Mouse (Mus musculus): ENCODE data around the gene B3gnt6. TPM values are rescaled to one million over a fixed set of nuclear protein-coding genes. Genes with fewer than 3 reads are reported as not detected.

B3gnt6 gene
- polyA plus RNA-seq (2015; fragmentation: Illumina TruSeq; extraction: RNeasy Lipid Tissue Mini Kit (QIAGEN cat#74804); ENCODE audit: insufficient read depth, low read depth, low replicate concordance) = not detected

GRCm38 (mm10) chr7:98199381-98199780, at the start of gene B3gnt6:
Gene B3gnt6 (minus strand): TSS chr7:98199481.

GRCm38 (mm10) chr7:98177929-98178559, 21.2 kb downstream of the B3gnt6 start, which contains the start of gene Capn5:
Gene Capn5 (minus strand): TSS chr7:98178274.

GRCm38 (mm10) chr7:98145402-98145801, 53.9 kb downstream of the B3gnt6 start, which contains the start of gene Omp:
Gene Omp (minus strand): TSS chr7:98145502.

Other genes starting within 250 kb of the B3gnt6 start
- gene Myo7a, start 80.0 kb downstream of the B3gnt6 start, polyA plus RNA-seq (2015; fragmentation: Illumina TruSeq; extraction: RNeasy Lipid Tissue Mini Kit (QIAGEN cat#74804); ENCODE audit: insufficient read depth, low read depth, low replicate concordance) = 4.2 TPM
- gene Omp, start 54.0 kb downstream of the B3gnt6 start, polyA plus RNA-seq (2015; fragmentation: Illumina TruSeq; extraction: RNeasy Lipid Tissue Mini Kit (QIAGEN cat#74804); ENCODE audit: insufficient read depth, low read depth, low replicate concordance) = not detected
- gene Capn5, start 21.2 kb downstream of the B3gnt6 start, polyA plus RNA-seq (2015; fragmentation: Illumina TruSeq; extraction: RNeasy Lipid Tissue Mini Kit (QIAGEN cat#74804); ENCODE audit: insufficient read depth, low read depth, low replicate concordance) = 2.3 TPM
- gene Acer3, start 121.7 kb upstream of the B3gnt6 start, polyA plus RNA-seq (2015; fragmentation: Illumina TruSeq; extraction: RNeasy Lipid Tissue Mini Kit (QIAGEN cat#74804); ENCODE audit: insufficient read depth, low read depth, low replicate concordance) = 5.7 TPM
- 2.0 TPM for gene Tsku, start 161.8 kb upstream of the B3gnt6 start, polyA plus RNA-seq (2015; fragmentation: Illumina TruSeq; extraction: RNeasy Lipid Tissue Mini Kit (QIAGEN cat#74804); ENCODE audit: insufficient read depth, low read depth, low replicate concordance)
- gene Gucy2d, start 240.9 kb upstream of the B3gnt6 start, polyA plus RNA-seq (2015; fragmentation: Illumina TruSeq; extraction: RNeasy Lipid Tissue Mini Kit (QIAGEN cat#74804); ENCODE audit: insufficient read depth, low read depth, low replicate concordance) = not detected